Mouse (Mus musculus) heart, adult 2 months (tissue): Measurements from ENCODE around the gene Dlat.

ENCODE experiments used
- CTCF ChIP-seq: fragments of 200-600 bp; IDR thresholded peaks from 2 replicates; pipeline ENCODE4 v1.8.1; 2022; ENCODE audit warnings: antibody characterized with exemption, mild to moderate bottlenecking, moderate library complexity
- POLR2A ChIP-seq: fragments of 200-500 bp; IDR thresholded peaks from 2 replicates; pipeline ENCODE4 v1.6.1; 2011; ENCODE audit warnings: mild to moderate bottlenecking, low read depth, low read length, control low read depth; ENCODE audit not compliant: insufficient read depth

DNA sequence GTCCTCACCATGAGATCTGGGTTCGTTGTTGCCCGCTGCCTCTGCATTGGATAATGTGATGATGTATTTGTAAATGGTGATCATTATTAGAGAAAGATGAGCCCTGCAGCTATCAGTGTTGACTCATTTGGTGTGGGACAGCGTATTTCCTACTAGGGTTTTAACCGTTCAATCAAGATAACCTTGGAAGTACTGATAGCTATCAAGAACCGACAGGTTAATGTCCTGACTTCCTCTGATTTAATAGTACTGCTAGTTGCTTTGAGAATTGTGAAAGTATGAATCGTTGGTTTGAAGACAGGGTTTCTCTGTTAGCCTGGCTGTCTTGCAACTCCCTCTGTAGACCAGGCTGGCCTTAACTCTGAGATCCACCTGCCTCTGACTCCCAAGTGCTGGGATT, 55.2 kb downstream of the Dlat start:
- no peak for TF ChIP-seq CTCF
- TF ChIP-seq POLR2A = no peak
